Mouse (Mus musculus) inflammation-experienced regulatory T-cells, adult 6 months (primary cell): ENCODE data around the gene Shroom4. TPM values are rescaled to one million over a fixed set of nuclear protein-coding genes. Genes with fewer than 3 reads are reported as not detected.

Source experiments
- ATAC-seq: one replicate; pipeline ENCODE4 v1.8.0; 2017
- polyA plus RNA-seq, 3 experiments: library from polyadenylated mRNA; unstranded; fragments of 100-300 nt; shearing (Covaris generic); gene quantifications; one replicate each; pipeline ENCODE4 v1.2.1; 2017

Gene Shroom4
- polyA plus RNA-seq, 3 experiments from 2014 or later, result 0.11 TPM; not detected in 2

GRCm38 (mm10) chrX:6496374-6496773 is 96.7 kb downstream of the Shroom4 start:
- no peak for ATAC-seq

- no peak for ATAC-seq
Observed at GRCm38 (mm10) chrX:6501850-6502249, 102.2 kb downstream of the Shroom4 start.

GRCm38 (mm10) chrX:6517217-6517616 is 117.6 kb downstream of the Shroom4 start:
- ATAC-seq, result no peak

GRCm38 (mm10) chrX:6518421-6518820 is 118.8 kb downstream of the Shroom4 start:
- ATAC-seq, result no peak

GRCm38 (mm10) chrX:6522935-6523334 is 123.3 kb downstream of the Shroom4 start:
- no peak for ATAC-seq

- ATAC-seq, result no peak
Observed at GRCm38 (mm10) chrX:6536636-6537035, 137.0 kb downstream of the Shroom4 start.

GRCm38 (mm10) chrX:6537689-6538088 is 138.0 kb downstream of the Shroom4 start:
- no peak for ATAC-seq

GRCm38 (mm10) chrX:6565066-6565465 is 165.4 kb downstream of the Shroom4 start:
- ATAC-seq, result no peak

- no peak for ATAC-seq
Observed at GRCm38 (mm10) chrX:6574511-6574910, 174.9 kb downstream of the Shroom4 start.

GRCm38 (mm10) chrX:6577001-6577400 is 177.3 kb downstream of the Shroom4 start:
- ATAC-seq, result no peak

- ATAC-seq, result no peak
Observed at GRCm38 (mm10) chrX:6580671-6581070, 181.0 kb downstream of the Shroom4 start.

- no peak for ATAC-seq
Observed at GRCm38 (mm10) chrX:6581181-6581580, 181.5 kb downstream of the Shroom4 start.

GRCm38 (mm10) chrX:6582646-6583045 is 183.0 kb downstream of the Shroom4 start:
- ATAC-seq, result no peak

- ATAC-seq, result no peak
Observed at GRCm38 (mm10) chrX:6594183-6594582, 194.5 kb downstream of the Shroom4 start.

- ATAC-seq, result no peak
Observed at GRCm38 (mm10) chrX:6654024-6654423, 254.4 kb downstream of the Shroom4 start.

GRCm38 (mm10) chrX:6658820-6659324 is 259.2 kb downstream of the Shroom4 start:
- ATAC-seq, result no peak

Other genes with a start within 250 kb of the Shroom4 start
- gene Nudt10, start 226.8 kb upstream of the Shroom4 start, polyA plus RNA-seq, result not detected
- not detected for gene Bmp15, start 79.1 kb upstream of the Shroom4 start, polyA plus RNA-seq